Mouse (Mus musculus): Measurements from ENCODE around the gene Lgals4. TPM values are rescaled to one million over a fixed set of nuclear protein-coding genes. Genes with fewer than 3 reads are reported as not detected.

Gene Lgals4
- total RNA-seq, 2 experiments from 2014 or later, result 1.7 to 3.9 TPM

GRCm38 (mm10) chr7:28822556-28822955 lies 11.1 kb upstream of the Lgals4 start:
- no peak for DNase-seq (ENCODE audit: low spot score)

- DNase-seq (ENCODE audit: low spot score), result no peak
Measured at GRCm38 (mm10) chr7:28822993-28823903, 10.4 kb upstream of the Lgals4 start.

- DNase-seq (ENCODE audit: low spot score), result no peak
Measured at GRCm38 (mm10) chr7:28823932-28824331, 9.7 kb upstream of the Lgals4 start.

- DNase-seq (ENCODE audit: low spot score), result peak; percentile 95
Measured at GRCm38 (mm10) chr7:28824941-28825685, 8.5 kb upstream of the Lgals4 start, which contains the start of gene Ech1. Ech1 (plus strand) TSS chr7:28825217.

- DNase-seq (ENCODE audit: low spot score), result no peak
Measured at GRCm38 (mm10) chr7:28825686-28826401, 7.8 kb upstream of the Lgals4 start.

- no peak for DNase-seq (ENCODE audit: low spot score)
Measured at GRCm38 (mm10) chr7:28826402-28826772, 7.3 kb upstream of the Lgals4 start.

GRCm38 (mm10) chr7:28827338-28827737 lies 6.3 kb upstream of the Lgals4 start:
- DNase-seq (ENCODE audit: low spot score), result no peak

GRCm38 (mm10) chr7:28829821-28830220 lies 3.8 kb upstream of the Lgals4 start:
- no peak for DNase-seq (ENCODE audit: low spot score)

GRCm38 (mm10) chr7:28830981-28831380 lies 2.7 kb upstream of the Lgals4 start:
- no peak for DNase-seq (ENCODE audit: low spot score)

GRCm38 (mm10) chr7:28831411-28832125 lies 2.1 kb upstream of the Lgals4 start:
- DNase-seq (ENCODE audit: low spot score), result no peak

GRCm38 (mm10) chr7:28832137-28832536 lies 1.5 kb upstream of the Lgals4 start:
- no peak for DNase-seq (ENCODE audit: low spot score)

GRCm38 (mm10) chr7:28836936-28837335 lies 3.3 kb downstream of the Lgals4 start:
- DNase-seq (ENCODE audit: low spot score), result no peak

GRCm38 (mm10) chr7:28838331-28838730 lies 4.7 kb downstream of the Lgals4 start:
- no peak for DNase-seq (ENCODE audit: low spot score)

- DNase-seq (ENCODE audit: low spot score), result no peak
Measured at GRCm38 (mm10) chr7:28847273-28847672, 13.6 kb downstream of the Lgals4 start.

- no peak for DNase-seq (ENCODE audit: low spot score)
Measured at GRCm38 (mm10) chr7:28849700-28850236, 16.1 kb downstream of the Lgals4 start.

GRCm38 (mm10) chr7:28850642-28851041 lies 17.0 kb downstream of the Lgals4 start:
- DNase-seq (ENCODE audit: low spot score), result no peak

- no peak for DNase-seq (ENCODE audit: low spot score)
Measured at GRCm38 (mm10) chr7:28859953-28860352, 26.3 kb downstream of the Lgals4 start.

GRCm38 (mm10) chr7:28860898-28861297 lies 27.2 kb downstream of the Lgals4 start:
- DNase-seq (ENCODE audit: low spot score), result no peak

GRCm38 (mm10) chr7:28862817-28863499 lies 29.3 kb downstream of the Lgals4 start:
- no peak for DNase-seq (ENCODE audit: low spot score)

GRCm38 (mm10) chr7:28863540-28863939 lies 29.9 kb downstream of the Lgals4 start, which contains the start of gene Lgals7:
Lgals7 (plus strand) TSS chr7:28863853.
- DNase-seq (ENCODE audit: low spot score), result no peak

Data from gastrocnemius, adult 18-20 months (tissue).